Mouse (Mus musculus) heart, postnatal 25 days (tissue): ENCODE data around the gene Rps27. TPM values are rescaled to one million over a fixed set of nuclear protein-coding genes. Genes with fewer than 3 reads are reported as not detected.

ENCODE experiments used
- DNase-seq: peaks from one replicate; pipeline ENCODE4 v3.0.0; 2022; ENCODE audit warnings: low spot score
- intact Hi-C: fragments of 180-260 bp; cut with DNase I; formaldehyde crosslinking; loops from one replicate; pipeline ENCODE4 v1.15.1; 2025
- total RNA-seq, 2 experiments: library from RNA; stranded (reverse); gene quantifications; 2 replicates each; pipeline ENCODE4 v1.2.3; 2021

Rps27 gene
- total RNA-seq, 2 experiments from 2014 or later = 993 to 1,012 TPM

GRCm38 (mm10) chr3:90241251-90241650, 27.8 kb upstream of the Rps27 start:
- DNase-seq = no peak

GRCm38 (mm10) chr3:90231507-90232333, 18.3 kb upstream of the Rps27 start, which contains the start of gene Jtb:
Jtb (plus strand) TSS chr3:90231597.
- intact Hi-C loops = no loop called here
- DNase-seq = peak; percentile 87

More at GRCm38 (mm10) chr3:90241251-90241650, 27.8 kb upstream of the Rps27 start:
- intact Hi-C loops = no loop called here

- no peak for DNase-seq
- intact Hi-C loops = no loop called here
These were observed 17.6 kb upstream of the Rps27 start for GRCm38 (mm10) chr3:90231075-90231474.

GRCm38 (mm10) chr3:90224331-90224730, 10.9 kb upstream of the Rps27 start:
- DNase-seq = no peak
- intact Hi-C loops = loop anchor here (5.0 kb wide), 1 partner anchor 38 kb away; no protein-coding TSS in a partner anchor

GRCm38 (mm10) chr3:90222941-90223340, 9.5 kb upstream of the Rps27 start:
- no peak for DNase-seq
- intact Hi-C loops = loop anchor here (5.0 kb wide), 1 partner anchor 39 kb away; no protein-coding TSS in a partner anchor

GRCm38 (mm10) chr3:90222455-90222854, 9.0 kb upstream of the Rps27 start:
- intact Hi-C loops = loop anchor here (5.0 kb wide), 1 partner anchor 40 kb away; no protein-coding TSS in a partner anchor

GRCm38 (mm10) chr3:90221123-90221522, 7.7 kb upstream of the Rps27 start:
- no peak for DNase-seq
- intact Hi-C loops = loop anchor here (5.0 kb wide), 1 partner anchor 41 kb away; no protein-coding TSS in a partner anchor

More at GRCm38 (mm10) chr3:90222455-90222854, 9.0 kb upstream of the Rps27 start:
- no peak for DNase-seq

- intact Hi-C loops = loop anchor here (1.0 to 5.0 kb wide), 2 partner anchors 42 to 153 kb away; no protein-coding TSS in a partner anchor
These were observed 7.1 kb upstream of the Rps27 start for GRCm38 (mm10) chr3:90220531-90220951.

GRCm38 (mm10) chr3:90220088-90220487, 6.6 kb upstream of the Rps27 start:
- no peak for DNase-seq
- intact Hi-C loops = loop anchor here (1.0 to 5.0 kb wide), 2 partner anchors 42 to 153 kb away; no protein-coding TSS in a partner anchor

More at GRCm38 (mm10) chr3:90220531-90220951, 7.1 kb upstream of the Rps27 start:
- DNase-seq = peak; percentile 79

- intact Hi-C loops = no loop called here
- no peak for DNase-seq
These were observed 2.5 kb upstream of the Rps27 start for GRCm38 (mm10) chr3:90215825-90216380.

GRCm38 (mm10) chr3:90213956-90214684, 669 bp upstream of the Rps27 start:
- DNase-seq = no peak
- intact Hi-C loops = no loop called here

GRCm38 (mm10) chr3:90212723-90213122, 728 bp downstream of the Rps27 start:
- intact Hi-C loops = no loop called here
- no peak for DNase-seq

- DNase-seq = no peak
- intact Hi-C loops = no loop called here
These were observed 1.7 kb downstream of the Rps27 start for GRCm38 (mm10) chr3:90211475-90212398.

GRCm38 (mm10) chr3:90209908-90210566, 3.4 kb downstream of the Rps27 start:
- no peak for DNase-seq
- intact Hi-C loops = no loop called here

- no peak for DNase-seq
- intact Hi-C loops = no loop called here
These were observed 4.8 kb downstream of the Rps27 start for GRCm38 (mm10) chr3:90208662-90209061.

GRCm38 (mm10) chr3:90204582-90204981, 8.9 kb downstream of the Rps27 start:
- intact Hi-C loops = no loop called here
- DNase-seq = no peak

GRCm38 (mm10) chr3:90203619-90204018, 9.8 kb downstream of the Rps27 start:
- DNase-seq = no peak
- intact Hi-C loops = no loop called here

GRCm38 (mm10) chr3:90202884-90203283, 10.6 kb downstream of the Rps27 start:
- no peak for DNase-seq
- intact Hi-C loops = no loop called here

GRCm38 (mm10) chr3:90197548-90197947, 15.9 kb downstream of the Rps27 start:
- intact Hi-C loops = no loop called here
- no peak for DNase-seq
